Mouse (Mus musculus) ES-Bruce4 (cell line): ENCODE results near the gene Slc5a10. TPM values are rescaled to one million over a fixed set of nuclear protein-coding genes. Genes with fewer than 3 reads are reported as not detected.

ENCODE experiments used
- H3K27ac ChIP-seq: 2 replicates; pipeline ENCODE4 v1.5.1; 2012; ENCODE audit warnings: low read length, inconsistent platforms; ENCODE audit not compliant: insufficient read depth
- H3K27me3 ChIP-seq: 2 replicates; pipeline ENCODE4 v1.6.1; 2012; ENCODE audit warnings: mild to moderate bottlenecking, low read length, inconsistent platforms; ENCODE audit not compliant: control insufficient read depth, poor library complexity, insufficient read depth, severe bottlenecking
- H3K36me3 ChIP-seq: 2 replicates; pipeline ENCODE4 v1.6.1; 2012; ENCODE audit warnings: inconsistent platforms, mild to moderate bottlenecking, low read length, moderate library complexity; ENCODE audit not compliant: control insufficient read depth, poor library complexity, insufficient read depth, severe bottlenecking
- H3K4me1 ChIP-seq: one replicate; pipeline ENCODE4 v1.8.1; 2011; ENCODE audit warnings: low read length; ENCODE audit not compliant: control insufficient read depth, insufficient read depth
- H3K4me3 ChIP-seq: 2 replicates; pipeline ENCODE4 v1.5.1; 2011; ENCODE audit warnings: low read depth, mild to moderate bottlenecking, low read length
- H3K9ac ChIP-seq: 2 replicates; pipeline ENCODE4 v1.6.1; 2012; ENCODE audit warnings: low read depth, mild to moderate bottlenecking, inconsistent platforms; ENCODE audit not compliant: poor library complexity, severe bottlenecking
- H3K9me3 ChIP-seq: replicated peaks from 2 replicates; pipeline ENCODE4 v1.6.1; 2012; ENCODE audit warnings: mild to moderate bottlenecking, low read length, inconsistent platforms; ENCODE audit not compliant: control insufficient read depth, poor library complexity, insufficient read depth, severe bottlenecking
- CTCF ChIP-seq: IDR thresholded peaks from one replicate; pipeline ENCODE4 v1.8.1; 2011; ENCODE audit warnings: low read depth, low read length
- EP300 ChIP-seq: IDR thresholded peaks from 2 replicates; pipeline ENCODE4 v1.6.1; 2011; ENCODE audit warnings: low read depth, low read length; ENCODE audit not compliant: insufficient read depth
- POLR2A ChIP-seq: IDR thresholded peaks from one replicate; pipeline ENCODE4 v1.8.1; 2011; ENCODE audit warnings: low read length; ENCODE audit not compliant: insufficient read depth
- polyA plus RNA-seq: library from polyadenylated mRNA; stranded (reverse); fragments of >200 nt; gene quantifications from 2 replicates; pipeline ENCODE4 v1.2.4, GENCODE M21; 2011; ENCODE audit warnings: low read depth; ENCODE audit not compliant: missing spikeins, insufficient read depth, insufficient read length

Gene Slc5a10
- polyA plus RNA-seq, 1 experiment = not detected

DNA sequence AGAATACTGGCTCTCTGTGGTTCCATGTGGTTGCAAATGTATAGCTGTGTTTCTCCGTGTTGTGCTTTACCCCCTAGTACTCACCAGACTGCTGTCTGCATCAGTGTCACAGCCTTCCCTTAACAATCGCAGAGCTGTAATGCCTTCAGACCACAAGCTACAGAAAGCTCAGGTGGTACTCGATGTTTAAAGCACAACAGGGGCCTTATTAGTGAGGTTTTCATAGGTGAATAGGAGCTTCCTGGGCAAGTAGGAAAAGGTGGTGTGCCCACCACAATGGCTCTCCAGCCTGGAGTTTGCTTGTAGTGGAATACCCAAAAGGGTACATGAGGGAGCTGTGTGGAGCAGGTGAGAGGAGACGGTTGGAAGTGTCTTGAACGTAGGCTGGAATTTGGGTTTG lies 68.4 kb downstream of the Slc5a10 start:
- no peak overlapping the region for H3K4me3 ChIP-seq
- H3K9me3 ChIP-seq = no peaks in the 10 kb centered on the region
- H3K4me1 ChIP-seq = no peaks in the 10 kb centered on the region
- H3K27ac ChIP-seq = no peak overlapping the region
- H3K9ac ChIP-seq = no peak overlapping the region
- H3K27me3 ChIP-seq = no peaks in the 10 kb centered on the region
- TF ChIP-seq EP300 (no peak), CTCF (no peak), POLR2A (no peak)
- no peaks in the 10 kb centered on the region for H3K36me3 ChIP-seq

DNA sequence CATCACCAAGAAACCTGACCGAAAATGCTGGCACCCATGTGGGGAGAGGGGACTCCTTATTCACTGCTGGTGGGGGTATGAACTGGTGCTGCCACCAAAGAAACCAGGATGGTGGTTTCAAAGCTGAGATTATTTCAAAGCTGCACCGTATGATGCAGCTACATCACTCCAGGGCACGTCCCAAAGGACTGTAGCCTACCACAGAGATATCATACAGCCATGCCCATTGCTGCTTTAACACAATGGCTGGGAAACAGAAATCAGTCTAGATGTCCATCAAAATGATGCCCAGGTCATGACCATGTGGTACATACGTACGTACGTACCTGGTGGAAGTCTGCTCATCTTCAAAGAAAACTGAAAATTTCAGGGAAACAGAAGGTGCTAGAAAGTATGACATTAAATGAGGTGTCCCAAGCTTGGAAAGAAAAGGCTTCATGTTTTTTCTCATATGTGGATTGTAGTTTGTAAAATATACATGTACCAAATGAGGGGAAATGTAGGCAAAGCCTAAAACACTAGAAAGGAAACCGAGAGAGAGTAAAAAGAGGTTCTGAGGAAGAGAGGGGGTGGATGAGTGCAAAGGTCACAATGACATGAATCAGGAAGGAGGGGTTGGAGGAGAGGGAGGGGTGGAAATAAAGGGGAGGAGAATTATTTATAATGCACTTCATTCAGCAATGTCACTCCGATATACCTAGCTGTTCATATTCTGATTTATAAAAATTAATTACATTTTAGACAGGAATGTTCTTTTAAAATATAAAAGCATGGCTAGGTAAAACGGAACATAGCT lies 70.0 kb downstream of the Slc5a10 start:
- TF ChIP-seq CTCF (no peak), EP300 (no peak)
- Histone ChIP-seq H3K27me3 (no peaks in the 10 kb centered on the region), H3K9me3 (no peaks in the 10 kb centered on the region), H3K36me3 (no peaks in the 10 kb centered on the region), H3K4me1 (no peaks in the 10 kb centered on the region), H3K9ac (no peak overlapping the region), H3K27ac (no peak overlapping the region), H3K4me3 (no peak overlapping the region)

DNA sequence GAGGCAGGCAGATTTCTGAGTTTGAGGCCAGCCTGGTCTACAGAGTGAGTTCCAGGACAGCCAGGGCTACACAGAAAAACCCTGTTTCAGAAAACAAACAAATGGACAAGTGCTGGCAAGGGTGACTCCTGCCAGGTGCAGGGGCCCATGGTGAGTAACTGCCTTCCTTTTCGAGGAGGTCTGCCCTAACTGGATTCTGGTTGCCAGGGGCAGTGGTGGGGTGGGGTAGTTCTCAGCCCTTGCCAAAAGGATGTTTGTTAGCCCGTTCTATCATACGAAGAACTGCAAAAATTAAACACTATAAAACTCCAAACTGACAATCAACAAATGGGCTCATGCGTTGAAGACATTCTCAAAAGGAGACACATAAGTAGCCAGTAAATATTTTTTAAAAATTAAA lies 71.0 kb downstream of the Slc5a10 start:
- no peak overlapping the region for H3K9ac ChIP-seq
- no peaks in the 10 kb centered on the region for H3K36me3 ChIP-seq
- H3K4me3 ChIP-seq = no peak overlapping the region
- TF ChIP-seq EP300 (no peak), POLR2A (no peak), CTCF (no peak)
- no peaks in the 10 kb centered on the region for H3K27me3 ChIP-seq
- H3K4me1 ChIP-seq = no peaks in the 10 kb centered on the region
- H3K9me3 ChIP-seq = no peaks in the 10 kb centered on the region
- no peak overlapping the region for H3K27ac ChIP-seq

DNA sequence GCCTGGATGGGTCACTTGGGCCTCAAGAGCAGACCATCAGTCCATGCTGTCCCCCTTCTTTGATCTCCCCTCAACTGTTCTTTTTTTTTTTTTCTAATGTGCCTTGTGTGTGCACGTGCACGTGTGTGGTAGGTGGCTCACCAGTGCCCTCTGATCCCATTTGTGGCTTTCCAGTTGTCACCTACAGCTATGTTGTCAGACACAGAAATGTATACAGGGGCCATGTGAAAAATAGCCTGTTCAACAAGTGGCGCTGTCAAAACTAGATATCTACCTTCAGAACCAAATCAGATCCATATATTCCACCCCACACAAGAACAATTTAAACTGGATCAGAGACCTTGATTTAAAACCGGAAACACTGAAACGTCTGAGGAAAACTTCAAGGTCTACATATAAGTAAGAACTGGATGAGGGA lies 71.5 kb downstream of the Slc5a10 start:
- Histone ChIP-seq H3K9ac (no peak overlapping the region), H3K4me1 (no peaks in the 10 kb centered on the region), H3K36me3 (no peaks in the 10 kb centered on the region), H3K27ac (no peak overlapping the region), H3K27me3 (no peaks in the 10 kb centered on the region), H3K4me3 (no peak overlapping the region), H3K9me3 (no peaks in the 10 kb centered on the region)
- TF ChIP-seq EP300 = no peak
- TF ChIP-seq POLR2A = no peak
- no peak for TF ChIP-seq CTCF

DNA sequence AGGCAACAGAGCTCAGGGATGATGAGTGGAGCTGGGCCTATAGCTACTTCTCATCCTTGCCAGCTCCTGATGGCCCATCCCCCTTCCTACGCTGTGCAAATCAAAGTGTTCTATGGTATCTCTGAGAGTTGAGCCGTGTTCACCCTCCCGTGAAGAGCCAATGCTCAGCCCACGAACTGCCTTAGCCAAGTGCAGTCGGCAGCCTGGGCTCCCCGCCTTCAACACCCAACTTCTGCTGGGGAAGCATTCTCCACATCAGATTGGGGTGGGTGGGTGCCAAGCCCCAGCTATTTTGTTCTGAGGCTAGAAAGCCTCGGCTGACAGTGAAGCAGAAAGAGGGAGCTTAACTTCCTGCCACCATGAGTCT lies 71.9 kb downstream of the Slc5a10 start:
- Histone ChIP-seq H3K36me3 (no peaks in the 10 kb centered on the region), H3K9ac (no peak overlapping the region), H3K4me1 (no peaks in the 10 kb centered on the region), H3K4me3 (no peak overlapping the region), H3K9me3 (no peaks in the 10 kb centered on the region), H3K27me3 (no peaks in the 10 kb centered on the region), H3K27ac (no peak overlapping the region)
- TF ChIP-seq CTCF (no peak), EP300 (no peak), POLR2A (no peak)

DNA sequence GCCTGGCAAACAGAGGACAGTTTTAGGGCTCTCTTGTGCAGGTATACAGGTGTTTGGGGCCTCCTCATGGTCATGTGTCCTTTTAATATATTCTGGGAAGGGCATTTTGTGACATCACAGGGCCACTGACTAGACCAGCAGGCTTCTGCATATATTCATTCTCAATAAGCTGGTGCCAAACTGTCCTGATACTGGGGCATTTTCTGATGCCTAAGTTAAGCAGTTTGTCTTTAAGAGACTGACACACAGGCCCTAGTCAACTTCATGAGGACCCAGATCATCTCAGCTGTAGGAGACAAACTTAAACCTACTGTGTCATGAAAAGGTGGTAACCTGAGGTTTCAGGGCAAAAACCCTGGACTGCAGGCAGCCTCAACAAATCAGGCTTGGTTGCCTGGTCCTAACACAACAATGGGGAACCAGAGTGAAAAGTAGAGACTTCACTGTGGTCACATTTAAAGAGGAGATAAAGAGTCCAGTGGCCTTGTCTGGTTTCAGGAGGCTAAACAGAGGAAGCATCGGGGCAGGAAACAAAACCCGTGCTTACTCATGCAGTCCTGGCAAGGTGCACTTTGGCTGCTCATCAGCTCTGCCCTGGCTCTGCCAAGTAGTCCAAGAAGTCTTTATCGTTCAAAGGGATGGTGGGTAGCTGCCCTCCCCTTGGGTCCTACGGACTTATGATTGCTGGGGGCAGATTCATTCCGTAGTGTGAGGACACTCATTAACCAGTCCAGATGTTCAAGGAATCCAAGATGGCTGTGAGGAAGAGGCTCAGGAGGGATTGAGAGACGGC lies 72.5 kb downstream of the Slc5a10 start:
- no peaks in the 10 kb centered on the region for H3K36me3 ChIP-seq
- H3K9ac ChIP-seq = no peak overlapping the region
- no peaks in the 10 kb centered on the region for H3K27me3 ChIP-seq
- H3K27ac ChIP-seq = no peak overlapping the region
- TF ChIP-seq CTCF (no peak), EP300 (no peak), POLR2A (no peak)
- no peaks in the 10 kb centered on the region for H3K9me3 ChIP-seq
- H3K4me3 ChIP-seq = no peak overlapping the region
- H3K4me1 ChIP-seq = no peaks in the 10 kb centered on the region
